Mouse (Mus musculus) lung, postnatal 0 days (tissue): ENCODE results near the gene Sox2. TPM values are rescaled to one million over a fixed set of nuclear protein-coding genes. Genes with fewer than 3 reads are reported as not detected.
A peak's percentile ranks its signal among the peaks of the same experiment; 100 is the strongest.

ENCODE experiments used
- ATAC-seq: fragments of 200-750 bp; cut with Nextera tagmentation; 2 replicates; pipeline ENCODE4 v1.8.0; 2017; ENCODE audit warnings: moderate library complexity
- DNase-seq: peaks from one replicate; pipeline ENCODE4 v3.0.0-alpha.2; 2016; ENCODE audit warnings: low spot score
- H3K27ac ChIP-seq: fragments of 300-500 bp; sonication (generic); 2 replicates; pipeline ENCODE4 v1.5.1; 2014; ENCODE audit warnings: antibody characterized with exemption, mild to moderate bottlenecking, low read length, mixed read lengths
- H3K27me3 ChIP-seq: fragments of 300-500 bp; sonication (generic); replicated peaks from 2 replicates; pipeline ENCODE4 v1.6.1; 2014; ENCODE audit warnings: low read length, mixed read lengths; ENCODE audit not compliant: insufficient read depth
- H3K36me3 ChIP-seq: fragments of 300-500 bp; sonication (generic); 2 replicates; pipeline ENCODE4 v1.6.1; 2014; ENCODE audit warnings: low read length, mixed read lengths; ENCODE audit not compliant: insufficient read depth
- H3K4me1 ChIP-seq: fragments of 300-500 bp; sonication (generic); 2 replicates; pipeline ENCODE4 v1.6.1; 2014; ENCODE audit warnings: antibody characterized with exemption, low read depth, low read length, mixed read lengths; ENCODE audit not compliant: insufficient read depth
- H3K4me2 ChIP-seq: fragments of 300-500 bp; sonication (generic); replicated peaks from 2 replicates; pipeline ENCODE4 v1.6.1; 2014; ENCODE audit warnings: low read depth, mild to moderate bottlenecking, low read length, moderate library complexity, mixed read lengths
- H3K4me3 ChIP-seq: fragments of 300-500 bp; sonication (generic); 2 replicates; pipeline ENCODE4 v1.5.1; 2014; ENCODE audit warnings: low read depth, low read length
- H3K9ac ChIP-seq: fragments of 300-500 bp; sonication (generic); replicated peaks from 2 replicates; pipeline ENCODE4 v1.6.1; 2014; ENCODE audit warnings: low read depth, mild to moderate bottlenecking
- H3K9me3 ChIP-seq: fragments of 300-500 bp; sonication (generic); 2 replicates; pipeline ENCODE4 v1.6.1; 2016; ENCODE audit warnings: low read length, mixed read lengths
- CTCF ChIP-seq: IDR thresholded peaks from 2 replicates; pipeline ENCODE4 v1.5.1; 2016; ENCODE audit warnings: antibody characterized with exemption, mild to moderate bottlenecking
- EP300 ChIP-seq: IDR thresholded peaks from 2 replicates; pipeline ENCODE4 v1.6.1; 2016; ENCODE audit warnings: antibody characterized with exemption, mild to moderate bottlenecking, control low read depth
- WGBS: fragments of 180-500 bp; shearing (Covaris S2); extraction: QIAGEN DNeasy Blood & Tissue Kit; methylation state at CpG from one replicate; pipeline ENCODE4 v1.1.7; 2014; 5-methylcytosine and 5-hydroxymethylcytosine counted together
- polyA plus RNA-seq: library from polyadenylated mRNA; unstranded; fragments of >200 nt; fragmentation: Nextera tagmentation; extraction: Ambion mirVana; gene quantifications from 2 replicates; pipeline ENCODE4 v1.2.1, GENCODE M21; 2015

Sox2 gene
- 2.8 and 3.2 TPM in 2 replicates for polyA plus RNA-seq

GRCm38 (mm10) chr3:34649726-34650620, at the start of gene Sox2:
Gene Sox2 (plus strand): TSS chr3:34650405.
- no peak within 1 kb of the TSS for H3K9ac ChIP-seq

GRCm38 (mm10) chr3:34601116-34601515, 49.1 kb upstream of the Sox2 start:
- H3K27me3 ChIP-seq: no peaks in the 10 kb centered on the region
- H3K4me2 ChIP-seq: no peak overlapping the region
- H3K36me3 ChIP-seq: no peaks in the 10 kb centered on the region
- no peaks in the 10 kb centered on the region for H3K4me1 ChIP-seq
- H3K27ac ChIP-seq: no peak overlapping the region
- ATAC-seq: no peak
- no peak for TF ChIP-seq EP300
- 0 out of 2 replicates have a peak, but pooled peaks have one; percentile 3 for TF ChIP-seq CTCF
- WGBS: 66% methylated on average over 2 of the region's 2 CpGs
- H3K4me3 ChIP-seq: no peak overlapping the region
- DNase-seq: no peak
- no peak overlapping the region for H3K9ac ChIP-seq
- no peaks in the 10 kb centered on the region for H3K9me3 ChIP-seq

More at GRCm38 (mm10) chr3:34649726-34650620, at the start of gene Sox2:
- DNase-seq (peak; percentile 62), ATAC-seq (peak; percentile 84)
- H3K4me1 ChIP-seq: peaks cover 3% of the 10 kb centered on the region; the same call in 1 of the 2 replicates
- no peaks in the 10 kb centered on the region for H3K36me3 ChIP-seq
- peak within 1 kb of the TSS; percentile 52 for H3K4me2 ChIP-seq
- H3K27ac ChIP-seq: no peak within 1 kb of the TSS
- peaks cover 86% of the 10 kb centered on the region for H3K27me3 ChIP-seq
- H3K4me3 ChIP-seq: peak within 1 kb of the TSS; percentile 39
- no peak for TF ChIP-seq EP300
- no peak for TF ChIP-seq CTCF
- H3K9me3 ChIP-seq: no peaks in the 10 kb centered on the region
- WGBS: 1% methylated on average over 68 of the region's 86 CpGs

GRCm38 (mm10) chr3:34614107-34614506, 36.1 kb upstream of the Sox2 start:
- ATAC-seq: no peak
- no peaks in the 10 kb centered on the region for H3K4me1 ChIP-seq
- H3K9ac ChIP-seq: no peak overlapping the region
- DNase-seq: no peak
- H3K36me3 ChIP-seq: no peaks in the 10 kb centered on the region
- no peak overlapping the region for H3K4me2 ChIP-seq
- H3K9me3 ChIP-seq: no peaks in the 10 kb centered on the region
- 69% methylated on average over 7 of the region's 7 CpGs for WGBS
- H3K27ac ChIP-seq: no peak overlapping the region
- no peak for TF ChIP-seq CTCF
- TF ChIP-seq EP300: no peak
- no peak overlapping the region for H3K4me3 ChIP-seq
- no peaks in the 10 kb centered on the region for H3K27me3 ChIP-seq

- H3K4me1 ChIP-seq: no peaks in the 10 kb centered on the region
- no peaks in the 10 kb centered on the region for H3K27me3 ChIP-seq
- peak; percentile 53; the same call in 1 of the 2 replicates for ATAC-seq
- TF ChIP-seq CTCF (no peak), EP300 (no peak)
- peak; percentile 12 for DNase-seq
- H3K4me3 ChIP-seq: no peak overlapping the region
- no peaks in the 10 kb centered on the region for H3K36me3 ChIP-seq
- H3K9ac ChIP-seq: no peak overlapping the region
- 49% methylated on average over 15 of the region's 15 CpGs for WGBS
- H3K27ac ChIP-seq: no peak overlapping the region
- no peaks in the 10 kb centered on the region for H3K9me3 ChIP-seq
- no peak overlapping the region for H3K4me2 ChIP-seq
Observed at GRCm38 (mm10) chr3:34615526-34615925, 34.7 kb upstream of the Sox2 start.

GRCm38 (mm10) chr3:34618934-34619333, 31.3 kb upstream of the Sox2 start:
- H3K9ac ChIP-seq: no peak overlapping the region
- DNase-seq (no peak), ATAC-seq (no peak)
- no peaks in the 10 kb centered on the region for H3K36me3 ChIP-seq
- H3K4me2 ChIP-seq: no peak overlapping the region
- no peak overlapping the region for H3K27ac ChIP-seq
- no peaks in the 10 kb centered on the region for H3K9me3 ChIP-seq
- no peak overlapping the region for H3K4me3 ChIP-seq
- no peaks in the 10 kb centered on the region for H3K27me3 ChIP-seq
- no peaks in the 10 kb centered on the region for H3K4me1 ChIP-seq
- TF ChIP-seq EP300: no peak
- TF ChIP-seq CTCF: no peak
- 70% methylated on average over 7 of the region's 7 CpGs for WGBS

GRCm38 (mm10) chr3:34620121-34620520, 30.1 kb upstream of the Sox2 start:
- WGBS: 65% methylated on average over 4 of the region's 4 CpGs
- H3K4me2 ChIP-seq: no peak overlapping the region
- TF ChIP-seq EP300 (no peak), CTCF (no peak)
- ATAC-seq (no peak), DNase-seq (no peak)
- H3K27ac ChIP-seq: no peak overlapping the region
- no peaks in the 10 kb centered on the region for H3K9me3 ChIP-seq
- no peak overlapping the region for H3K9ac ChIP-seq
- H3K36me3 ChIP-seq: no peaks in the 10 kb centered on the region
- H3K27me3 ChIP-seq: no peaks in the 10 kb centered on the region
- H3K4me1 ChIP-seq: no peaks in the 10 kb centered on the region
- H3K4me3 ChIP-seq: no peak overlapping the region
